Mouse (Mus musculus) megakaryocyte, embryonic 14.5 days (primary cell): ENCODE measurements around the gene Kel. TPM values are rescaled to one million over a fixed set of nuclear protein-coding genes. Genes with fewer than 3 reads are reported as not detected.

ENCODE experiments used
- H3K27me3 ChIP-seq: replicated peaks from 2 replicates; pipeline ENCODE3; 2012; ENCODE audit warnings: inconsistent platforms
- H3K36me3 ChIP-seq: replicated peaks from 2 replicates; pipeline ENCODE3; 2012; ENCODE audit warnings: low read length, inconsistent platforms, mixed read lengths
- H3K4me1 ChIP-seq: 2 replicates; pipeline ENCODE4 v1.6.1; 2012; ENCODE audit warnings: inconsistent platforms
- H3K4me3 ChIP-seq: replicated peaks from 2 replicates; pipeline ENCODE3; 2012; ENCODE audit warnings: moderate library complexity, mild to moderate bottlenecking, inconsistent platforms
- H3K9me3 ChIP-seq: 2 replicates; pipeline ENCODE4 v1.6.1; 2012; ENCODE audit warnings: inconsistent platforms
- FLI1 ChIP-seq: IDR thresholded peaks from 2 replicates; pipeline ENCODE4 v1.6.1; 2012; ENCODE audit warnings: low read length, inconsistent platforms, mixed read lengths
- GATA1 ChIP-seq: IDR thresholded peaks from 3 replicates; pipeline ENCODE4 v1.6.1; 2012; ENCODE audit warnings: mixed read lengths, low read length, inconsistent platforms, borderline replicate concordance
- polyA plus RNA-seq: library from polyadenylated mRNA; stranded (reverse); fragments of >175 nt; gene quantifications from 2 replicates; pipeline ENCODE4 v1.2.3, GENCODE M21; 2012; ENCODE audit warnings: low replicate concordance; ENCODE audit not compliant: insufficient read depth

The Kel gene
- polyA plus RNA-seq: 0.48 TPM in 1 of 2 replicates, not detected in the other

GRCm38 (mm10) chr6:41704123-41704522, at the start of gene Kel:
Kel (minus strand) TSS chr6:41704339.
- H3K27me3 ChIP-seq: no peaks in the 10 kb centered on the region
- H3K4me1 ChIP-seq: peaks cover 34% of the 10 kb centered on the region
- H3K4me3 ChIP-seq: no peak within 1 kb of the TSS
- TF ChIP-seq GATA1 (no peak), FLI1 (no peak)
- no peaks in the 10 kb centered on the region for H3K9me3 ChIP-seq
- H3K36me3 ChIP-seq: no peaks in the 10 kb centered on the region

- Histone ChIP-seq H3K27me3 (no peaks in the 10 kb centered on the region), H3K4me3 (no peak overlapping the region), H3K36me3 (no peaks in the 10 kb centered on the region), H3K9me3 (no peaks in the 10 kb centered on the region), H3K4me1 (peaks cover 3% of the 10 kb centered on the region; the same call in 1 of the 2 replicates)
- TF ChIP-seq GATA1: no peak
- TF ChIP-seq FLI1: no peak
Observed at GRCm38 (mm10) chr6:41744664-41745392, 40.7 kb upstream of the Kel start.

GRCm38 (mm10) chr6:41741101-41741500, 37.0 kb upstream of the Kel start:
- no peak overlapping the region for H3K4me3 ChIP-seq

GRCm38 (mm10) chr6:41734719-41735470, 30.8 kb upstream of the Kel start:
- Histone ChIP-seq H3K4me3 (no peak overlapping the region), H3K36me3 (no peaks in the 10 kb centered on the region), H3K9me3 (no peaks in the 10 kb centered on the region), H3K4me1 (no peaks in the 10 kb centered on the region), H3K27me3 (no peaks in the 10 kb centered on the region)
- no peak for TF ChIP-seq GATA1
- TF ChIP-seq FLI1: no peak

More at GRCm38 (mm10) chr6:41741101-41741500, 37.0 kb upstream of the Kel start:
- Histone ChIP-seq H3K9me3 (no peaks in the 10 kb centered on the region), H3K36me3 (no peaks in the 10 kb centered on the region), H3K4me1 (peaks cover 3% of the 10 kb centered on the region; the same call in 1 of the 2 replicates), H3K27me3 (no peaks in the 10 kb centered on the region)
- no peak for TF ChIP-seq GATA1

GRCm38 (mm10) chr6:41727989-41728609, 24.0 kb upstream of the Kel start:
- H3K4me1 ChIP-seq: no peaks in the 10 kb centered on the region
- no peaks in the 10 kb centered on the region for H3K36me3 ChIP-seq
- TF ChIP-seq FLI1 (no peak), GATA1 (no peak)
- no peaks in the 10 kb centered on the region for H3K9me3 ChIP-seq
- no peaks in the 10 kb centered on the region for H3K27me3 ChIP-seq
- no peak overlapping the region for H3K4me3 ChIP-seq

- H3K4me3 ChIP-seq: no peak overlapping the region
- no peaks in the 10 kb centered on the region for H3K27me3 ChIP-seq
- TF ChIP-seq GATA1 (no peak), FLI1 (no peak)
- no peaks in the 10 kb centered on the region for H3K36me3 ChIP-seq
- no peaks in the 10 kb centered on the region for H3K4me1 ChIP-seq
- no peaks in the 10 kb centered on the region for H3K9me3 ChIP-seq
Observed at GRCm38 (mm10) chr6:41721430-41721829, 17.3 kb upstream of the Kel start.

DNA sequence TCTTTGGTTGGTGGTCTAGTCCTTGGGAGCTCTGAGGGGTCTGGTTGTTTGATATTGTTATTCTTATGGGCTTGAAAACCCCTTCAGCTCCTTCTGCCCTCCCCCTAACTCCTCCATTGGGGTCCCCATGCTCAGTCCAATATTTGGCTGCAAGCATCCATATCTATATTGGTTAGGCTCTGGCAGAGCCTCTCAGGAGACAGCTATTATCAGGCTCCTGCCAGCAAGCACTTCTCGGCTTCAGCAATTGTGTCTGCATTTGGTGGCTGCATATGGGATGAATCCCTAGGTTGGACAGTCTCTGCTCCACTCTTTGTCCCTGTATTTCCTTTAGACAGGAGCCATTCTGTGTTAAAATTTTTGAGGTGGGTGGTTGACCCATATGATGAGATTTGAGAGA, 6.1 kb upstream of the Kel start:
- peaks cover 11% of the 10 kb centered on the region for H3K4me1 ChIP-seq
- no peaks in the 10 kb centered on the region for H3K36me3 ChIP-seq
- TF ChIP-seq GATA1 (no peak), FLI1 (no peak)
- H3K4me3 ChIP-seq: no peak overlapping the region
- H3K9me3 ChIP-seq: no peaks in the 10 kb centered on the region
- H3K27me3 ChIP-seq: no peaks in the 10 kb centered on the region

- peaks cover 31% of the 10 kb centered on the region for H3K4me1 ChIP-seq
- H3K9me3 ChIP-seq: no peaks in the 10 kb centered on the region
- H3K36me3 ChIP-seq: no peaks in the 10 kb centered on the region
- no peaks in the 10 kb centered on the region for H3K27me3 ChIP-seq
- TF ChIP-seq FLI1 (no peak), GATA1 (peak; percentile 55; the same call in 1 of the 3 replicates)
- H3K4me3 ChIP-seq: no peak overlapping the region
Observed at GRCm38 (mm10) chr6:41706275-41706674, 2.1 kb upstream of the Kel start.

GRCm38 (mm10) chr6:41702928-41703327, 1.2 kb downstream of the Kel start:
- H3K36me3 ChIP-seq: no peaks in the 10 kb centered on the region

DNA sequence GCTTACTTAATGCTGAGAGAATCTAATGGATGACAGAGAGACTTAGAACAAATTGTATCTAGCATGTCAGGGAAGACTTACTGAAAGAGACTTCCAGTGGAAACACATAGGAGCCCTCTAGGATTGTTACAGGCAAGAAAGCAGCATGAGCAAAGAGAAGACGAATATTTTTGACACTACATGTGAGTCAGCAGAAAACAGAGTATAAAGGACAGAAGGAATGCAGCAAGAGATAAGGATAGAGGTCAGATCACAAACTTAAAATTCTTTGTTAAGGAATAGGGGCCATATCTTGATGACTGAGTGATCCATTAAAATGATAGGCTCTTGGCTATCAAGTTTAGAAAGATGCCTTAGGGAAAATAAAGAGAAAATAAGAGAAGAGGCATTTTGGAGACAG, 2.9 kb downstream of the Kel start:
- Histone ChIP-seq H3K27me3 (no peaks in the 10 kb centered on the region), H3K4me3 (no peak overlapping the region), H3K4me1 (peaks cover 30% of the 10 kb centered on the region), H3K36me3 (no peaks in the 10 kb centered on the region), H3K9me3 (no peaks in the 10 kb centered on the region)
- TF ChIP-seq GATA1 (no peak), FLI1 (no peak)

More at GRCm38 (mm10) chr6:41702928-41703327, 1.2 kb downstream of the Kel start:
- Histone ChIP-seq H3K27me3 (no peaks in the 10 kb centered on the region), H3K4me1 (peaks cover 34% of the 10 kb centered on the region), H3K9me3 (no peaks in the 10 kb centered on the region), H3K4me3 (no peak overlapping the region)
- no peak for TF ChIP-seq FLI1
- TF ChIP-seq GATA1: no peak
